Mouse (Mus musculus) megakaryocyte, embryonic 14.5 days (primary cell): ENCODE measurements around the gene A4galt. TPM values are rescaled to one million over a fixed set of nuclear protein-coding genes. Genes with fewer than 3 reads are reported as not detected.

ENCODE experiments used
- H3K27me3 ChIP-seq: replicated peaks from 2 replicates; pipeline ENCODE3; 2012; ENCODE audit warnings: inconsistent platforms
- H3K36me3 ChIP-seq: replicated peaks from 2 replicates; pipeline ENCODE3; 2012; ENCODE audit warnings: low read length, inconsistent platforms, mixed read lengths
- H3K4me1 ChIP-seq: 2 replicates; pipeline ENCODE4 v1.6.1; 2012; ENCODE audit warnings: inconsistent platforms
- H3K4me3 ChIP-seq: replicated peaks from 2 replicates; pipeline ENCODE3; 2012; ENCODE audit warnings: moderate library complexity, mild to moderate bottlenecking, inconsistent platforms
- H3K9me3 ChIP-seq: 2 replicates; pipeline ENCODE4 v1.6.1; 2012; ENCODE audit warnings: inconsistent platforms
- FLI1 ChIP-seq: IDR thresholded peaks from 2 replicates; pipeline ENCODE4 v1.6.1; 2012; ENCODE audit warnings: low read length, inconsistent platforms, mixed read lengths
- GATA1 ChIP-seq: IDR thresholded peaks from 3 replicates; pipeline ENCODE4 v1.6.1; 2012; ENCODE audit warnings: mixed read lengths, low read length, inconsistent platforms, borderline replicate concordance
- polyA plus RNA-seq: library from polyadenylated mRNA; stranded (reverse); fragments of >175 nt; gene quantifications from 2 replicates; pipeline ENCODE4 v1.2.3, GENCODE M21; 2012; ENCODE audit warnings: low replicate concordance; ENCODE audit not compliant: insufficient read depth

The A4galt gene
- polyA plus RNA-seq, 1 experiment = not detected

DNA sequence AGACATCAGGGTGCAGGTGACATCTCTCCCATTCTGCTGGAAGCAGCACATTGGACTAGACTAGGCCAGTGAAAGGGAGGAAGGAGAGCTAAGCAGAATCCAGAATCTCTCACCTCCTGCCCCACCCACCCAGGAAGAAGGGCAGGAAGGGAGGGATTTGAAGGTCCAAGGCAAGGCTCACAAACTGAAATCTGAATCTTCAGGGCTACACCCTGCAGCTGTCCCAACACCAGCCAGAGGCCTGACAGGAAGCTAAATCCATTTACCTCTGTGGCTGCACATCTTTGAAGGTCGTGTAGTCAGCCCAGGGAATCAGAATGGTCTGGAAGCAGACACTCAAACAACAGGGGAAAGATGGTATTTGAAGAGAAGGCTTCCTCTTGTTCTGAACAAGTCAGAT is 13.7 kb upstream of the A4galt start:
- Histone ChIP-seq H3K4me3 (no peak overlapping the region), H3K36me3 (no peaks in the 10 kb centered on the region), H3K9me3 (no peaks in the 10 kb centered on the region), H3K4me1 (no peaks in the 10 kb centered on the region), H3K27me3 (peaks cover 25% of the 10 kb centered on the region)
- TF ChIP-seq GATA1 = no peak
- no peak for TF ChIP-seq FLI1

- Histone ChIP-seq H3K4me3 (no peak overlapping the region), H3K27me3 (peaks cover 25% of the 10 kb centered on the region), H3K4me1 (no peaks in the 10 kb centered on the region), H3K9me3 (no peaks in the 10 kb centered on the region), H3K36me3 (no peaks in the 10 kb centered on the region)
- TF ChIP-seq FLI1 (no peak), GATA1 (no peak)
Measured at GRCm38 (mm10) chr15:83263405-83263804, 11.8 kb upstream of the A4galt start.

DNA sequence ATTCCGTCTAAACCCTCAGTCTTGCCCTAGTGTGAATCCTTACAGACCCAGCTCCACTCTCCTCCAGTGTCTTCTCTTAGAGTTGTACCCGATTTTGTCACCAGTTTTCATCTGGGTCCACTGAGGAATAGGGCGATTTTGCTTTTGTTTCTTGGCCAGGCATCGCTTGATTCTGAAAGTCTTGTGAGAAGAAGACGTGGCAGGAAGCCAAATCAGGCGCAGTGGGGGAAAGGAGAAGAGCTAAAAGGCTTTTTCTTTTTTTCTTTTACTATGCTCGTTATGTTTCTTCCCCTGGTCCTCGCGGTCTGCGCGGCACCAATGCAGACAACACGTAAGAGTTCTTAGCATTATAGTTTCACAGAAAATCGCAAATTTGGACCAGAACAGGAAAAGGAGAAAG is 6.3 kb upstream of the A4galt start:
- Histone ChIP-seq H3K4me3 (no peak overlapping the region), H3K36me3 (no peaks in the 10 kb centered on the region), H3K9me3 (peaks cover 14% of the 10 kb centered on the region), H3K4me1 (no peaks in the 10 kb centered on the region), H3K27me3 (peaks cover 26% of the 10 kb centered on the region)
- TF ChIP-seq FLI1 (no peak), GATA1 (no peak)

- Histone ChIP-seq H3K27me3 (peaks cover 35% of the 10 kb centered on the region), H3K9me3 (peaks cover 20% of the 10 kb centered on the region), H3K4me3 (no peak overlapping the region), H3K4me1 (peaks cover under 1% of the 10 kb centered on the region; the same call in 1 of the 2 replicates), H3K36me3 (no peaks in the 10 kb centered on the region)
- no peak for TF ChIP-seq FLI1
- TF ChIP-seq GATA1 = no peak
Measured at GRCm38 (mm10) chr15:83256491-83256890, 4.9 kb upstream of the A4galt start.

DNA sequence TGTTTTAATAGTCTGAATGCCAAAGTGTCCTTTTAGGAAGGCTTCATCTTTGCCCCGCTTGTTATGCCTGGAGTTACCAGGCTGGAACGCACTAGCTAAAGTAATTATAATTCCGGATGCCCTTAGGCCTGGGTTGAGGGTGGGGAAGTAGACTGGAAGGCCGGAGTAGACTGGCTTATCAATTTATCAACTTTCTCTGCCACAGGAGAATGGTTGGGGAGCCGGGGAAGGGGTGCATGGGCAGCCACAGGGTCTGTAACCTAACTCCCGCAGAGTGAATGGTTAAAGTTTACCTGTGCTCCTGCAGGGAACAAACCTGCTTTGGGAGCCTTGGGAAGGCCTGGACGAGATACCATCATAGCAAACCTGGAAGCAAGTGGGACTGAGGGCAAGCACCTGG is 4.4 kb upstream of the A4galt start:
- no peak overlapping the region for H3K4me3 ChIP-seq
- H3K4me1 ChIP-seq = peaks cover 6% of the 10 kb centered on the region; the same call in 1 of the 2 replicates
- H3K27me3 ChIP-seq = peaks cover 37% of the 10 kb centered on the region
- TF ChIP-seq GATA1 (no peak), FLI1 (no peak)
- H3K36me3 ChIP-seq = no peaks in the 10 kb centered on the region
- H3K9me3 ChIP-seq = peaks cover 20% of the 10 kb centered on the region

GRCm38 (mm10) chr15:83255191-83255782 is 3.7 kb upstream of the A4galt start:
- no peak overlapping the region for H3K4me3 ChIP-seq
- peaks cover 39% of the 10 kb centered on the region for H3K27me3 ChIP-seq
- peaks cover 20% of the 10 kb centered on the region for H3K9me3 ChIP-seq
- no peaks in the 10 kb centered on the region for H3K36me3 ChIP-seq
- TF ChIP-seq FLI1 = no peak
- no peak for TF ChIP-seq GATA1
- H3K4me1 ChIP-seq = peaks cover 6% of the 10 kb centered on the region; the same call in 1 of the 2 replicates

DNA sequence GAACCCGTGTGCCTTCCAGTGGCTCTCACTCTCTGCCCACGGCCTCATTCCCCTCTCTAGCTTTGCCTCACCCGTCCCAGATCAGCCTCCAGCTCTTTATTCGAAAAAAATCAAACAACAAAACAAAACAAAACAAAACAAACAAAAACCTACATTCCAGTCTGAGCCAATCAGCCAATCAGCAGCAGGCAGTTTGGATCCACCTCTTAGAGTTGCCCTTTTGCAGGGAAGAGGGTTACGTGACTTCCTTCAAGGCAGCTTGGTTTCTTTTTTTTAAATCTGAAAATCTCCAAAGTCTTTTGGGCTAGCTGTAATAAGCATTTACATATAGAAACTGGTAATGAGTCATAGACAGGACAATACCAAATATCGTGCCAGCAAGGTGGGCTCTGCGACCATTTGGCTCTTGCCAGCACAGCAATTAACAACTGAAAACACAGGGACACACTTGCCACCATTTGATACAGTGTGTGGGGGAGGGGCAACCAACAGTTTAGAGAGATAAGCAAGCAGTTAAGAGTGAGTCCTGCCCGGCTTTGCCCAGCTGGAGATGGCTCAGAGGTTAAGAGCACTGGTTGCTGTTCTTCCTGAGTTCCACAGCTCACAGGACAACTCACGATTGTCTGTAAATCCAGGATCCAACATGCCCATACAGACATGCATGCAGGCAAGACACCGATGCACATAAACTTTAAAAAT is 2.9 kb upstream of the A4galt start:
- TF ChIP-seq FLI1 (no peak), GATA1 (no peak)
- no peak overlapping the region for H3K4me3 ChIP-seq
- no peaks in the 10 kb centered on the region for H3K36me3 ChIP-seq
- peaks cover 6% of the 10 kb centered on the region; the same call in 1 of the 2 replicates for H3K4me1 ChIP-seq
- H3K9me3 ChIP-seq = peaks cover 23% of the 10 kb centered on the region
- H3K27me3 ChIP-seq = peaks cover 46% of the 10 kb centered on the region

DNA sequence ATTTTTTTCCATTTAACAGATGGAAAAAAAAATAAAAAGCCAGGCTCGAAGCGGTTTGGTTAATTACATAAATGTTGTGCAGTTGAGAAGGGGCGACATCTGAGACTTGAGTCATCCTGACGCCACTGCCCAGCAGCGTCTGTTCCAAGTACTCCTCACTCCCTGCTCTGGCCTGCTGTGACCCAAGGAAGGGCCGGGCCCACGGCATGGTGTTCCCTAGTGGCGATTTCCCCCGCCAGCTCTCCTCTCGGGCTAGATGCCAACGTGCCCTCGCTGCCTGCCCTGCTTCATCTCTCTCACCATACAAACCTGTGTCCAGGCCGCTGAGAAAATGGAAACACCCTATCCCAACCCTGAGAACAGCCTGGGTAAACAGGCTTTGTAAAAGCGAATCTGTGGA is 486 bp upstream of the A4galt start:
- Histone ChIP-seq H3K36me3 (no peaks in the 10 kb centered on the region), H3K27me3 (peaks cover 58% of the 10 kb centered on the region), H3K4me1 (peaks cover 6% of the 10 kb centered on the region; the same call in 1 of the 2 replicates), H3K9me3 (peaks cover 26% of the 10 kb centered on the region), H3K4me3 (no peak overlapping the region)
- TF ChIP-seq FLI1 (no peak), GATA1 (no peak)

DNA sequence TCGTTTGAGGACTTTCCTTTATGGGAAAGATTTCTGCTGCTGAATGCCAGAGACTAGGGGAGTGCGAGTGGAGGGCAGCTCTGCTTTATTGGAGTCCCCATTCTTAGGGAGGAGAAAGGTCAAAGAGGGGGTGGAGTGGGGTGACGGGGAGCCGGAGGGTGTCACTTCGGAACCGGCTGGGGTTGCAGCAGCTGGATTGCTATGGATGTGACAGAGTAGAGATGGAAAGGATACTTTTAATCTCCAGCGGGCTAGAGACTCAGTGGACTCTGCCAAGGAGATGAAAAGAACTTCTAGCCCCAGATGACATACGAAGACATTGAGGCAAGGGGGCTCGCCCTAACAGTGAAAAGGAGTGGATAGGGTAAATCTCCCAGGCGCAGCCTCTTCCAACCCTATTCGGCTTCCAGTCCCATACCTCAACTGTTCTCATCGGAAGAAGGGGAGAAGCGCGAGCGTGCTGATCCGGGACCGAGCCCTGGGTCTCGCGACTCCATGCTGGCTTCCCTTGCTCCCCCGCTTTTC is 861 bp downstream of the A4galt start:
- no peak overlapping the region for H3K4me3 ChIP-seq
- peaks cover 6% of the 10 kb centered on the region; the same call in 1 of the 2 replicates for H3K4me1 ChIP-seq
- no peaks in the 10 kb centered on the region for H3K36me3 ChIP-seq
- TF ChIP-seq FLI1 (no peak), GATA1 (no peak)
- peaks cover 68% of the 10 kb centered on the region for H3K27me3 ChIP-seq
- H3K9me3 ChIP-seq = peaks cover 26% of the 10 kb centered on the region

DNA sequence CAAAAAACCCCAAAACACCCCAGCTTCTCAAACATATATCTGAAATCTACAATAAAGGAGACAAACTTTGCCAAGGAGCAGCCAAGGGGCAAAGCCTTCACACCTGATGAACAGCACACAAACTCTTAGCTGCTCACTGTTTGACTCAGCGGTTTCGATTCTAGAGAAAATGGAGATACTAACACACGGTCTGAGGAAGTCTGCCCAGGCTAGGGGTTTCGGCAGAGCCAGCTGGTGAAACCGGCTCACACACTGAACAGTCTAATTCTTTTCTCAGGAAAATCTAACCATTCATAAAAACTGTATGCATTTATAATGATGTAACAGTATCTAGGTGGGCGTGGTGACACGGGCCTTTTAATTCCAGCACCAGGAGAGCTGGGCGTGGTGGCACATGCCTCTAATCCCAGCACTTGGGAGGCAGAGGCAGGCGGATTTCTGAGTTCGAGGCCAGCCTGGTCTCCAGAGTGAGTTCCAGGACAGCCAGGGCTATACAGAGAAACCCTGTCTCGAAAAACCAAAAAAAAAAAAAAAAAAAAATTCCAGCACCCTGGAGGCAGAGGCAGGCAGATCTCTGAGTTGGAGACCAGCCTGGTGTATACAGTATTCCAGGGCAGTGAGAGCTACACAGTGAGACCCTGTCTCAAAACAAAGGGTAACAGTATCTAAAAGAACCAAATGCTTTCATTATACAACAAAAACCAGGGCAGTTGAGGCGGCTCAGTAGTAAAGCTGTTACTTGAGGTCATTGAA is 1.9 kb downstream of the A4galt start:
- TF ChIP-seq GATA1 = no peak
- TF ChIP-seq FLI1 = no peak
- Histone ChIP-seq H3K4me3 (no peak overlapping the region), H3K27me3 (peaks cover 75% of the 10 kb centered on the region), H3K36me3 (no peaks in the 10 kb centered on the region), H3K4me1 (peaks cover 6% of the 10 kb centered on the region; the same call in 1 of the 2 replicates), H3K9me3 (peaks cover 18% of the 10 kb centered on the region)
